Mouse (Mus musculus) intestine, embryonic 14.5 days (tissue): ENCODE results near the gene Tsn. TPM values are rescaled to one million over a fixed set of nuclear protein-coding genes. Genes with fewer than 3 reads are reported as not detected.

Experiments
- ATAC-seq: fragments of 200-750 bp; cut with Nextera tagmentation; replicated peaks from 2 replicates; pipeline ENCODE4 v1.8.0; 2017; ENCODE audit warnings: low read depth, moderate number of reproducible peaks, moderate TSS enrichment, moderate library complexity; ENCODE audit not compliant: low FRiP score, low TSS enrichment
- DNase-seq: peaks from one replicate; pipeline ENCODE4 v3.0.0-alpha.2; 2018; ENCODE audit warnings: low spot score
- H3K27ac ChIP-seq: fragments of 300-500 bp; sonication (generic); 2 replicates; pipeline ENCODE4 v1.5.1; 2014; ENCODE audit warnings: low read depth, mild to moderate bottlenecking, control low read depth
- H3K27me3 ChIP-seq: fragments of 300-500 bp; sonication (generic); replicated peaks from 2 replicates; pipeline ENCODE4 v1.6.1; 2014; ENCODE audit warnings: low read length, control low read depth; ENCODE audit not compliant: control insufficient read depth, insufficient read depth
- H3K36me3 ChIP-seq: fragments of 300-500 bp; sonication (generic); 2 replicates; pipeline ENCODE4 v1.6.1; 2014; ENCODE audit warnings: low read length, control low read depth; ENCODE audit not compliant: control insufficient read depth, insufficient read depth
- H3K4me1 ChIP-seq: fragments of 300-500 bp; sonication (generic); replicated peaks from 2 replicates; pipeline ENCODE4 v1.6.1; 2014; ENCODE audit warnings: low read length, control low read depth, mixed read lengths; ENCODE audit not compliant: control insufficient read depth, insufficient read depth
- H3K4me2 ChIP-seq: fragments of 300-500 bp; sonication (generic); 2 replicates; pipeline ENCODE4 v1.6.1; 2014; ENCODE audit warnings: low read length
- H3K4me3 ChIP-seq: fragments of 300-500 bp; sonication (generic); 2 replicates; pipeline ENCODE4 v1.5.1; 2014; ENCODE audit warnings: low read depth, low read length, control low read depth, mixed read lengths
- H3K9ac ChIP-seq: fragments of 300-500 bp; sonication (generic); 2 replicates; pipeline ENCODE4 v1.6.1; 2014; ENCODE audit warnings: mild to moderate bottlenecking, low read length
- H3K9me3 ChIP-seq: fragments of 300-500 bp; sonication (generic); 2 replicates; pipeline ENCODE4 v1.6.1; 2016; ENCODE audit warnings: low read length, control low read depth; ENCODE audit not compliant: control insufficient read depth
- WGBS: fragments of 180-500 bp; shearing (Covaris S2); extraction: QIAGEN DNeasy Blood & Tissue Kit; methylation state at CpG from one replicate; pipeline ENCODE4 v1.1.7; 2014; 5-methylcytosine and 5-hydroxymethylcytosine counted together
- polyA plus RNA-seq: library from polyadenylated mRNA; unstranded; fragments of >200 nt; fragmentation: Nextera tagmentation; extraction: Ambion mirVana; gene quantifications from 2 replicates; pipeline ENCODE4 v1.2.1, GENCODE M21; 2014

Gene Tsn
- polyA plus RNA-seq, 1 experiment from 2014 or later = 287 TPM

DNA sequence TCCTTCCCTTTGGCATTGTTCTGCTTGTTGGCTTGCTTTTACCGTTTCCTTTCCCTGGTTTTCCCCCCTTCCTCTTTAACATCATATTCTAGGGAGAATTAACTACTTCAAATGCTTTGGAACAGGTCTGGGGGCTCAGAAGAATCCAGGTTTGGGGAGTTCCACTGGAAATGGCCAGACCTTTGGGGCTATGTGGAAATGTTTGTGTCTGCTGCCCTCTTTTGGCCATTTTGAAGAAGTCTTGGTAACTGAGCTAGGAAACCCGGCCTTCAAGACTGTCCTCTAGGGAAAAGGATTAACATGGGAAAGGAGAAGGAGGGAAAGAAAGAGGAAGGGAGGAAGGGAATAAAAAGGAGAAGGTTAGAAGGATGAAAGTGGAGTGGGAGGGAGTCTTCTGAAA is 36.4 kb downstream of the Tsn start:
- 17% methylated on average over 2 of the region's 2 CpGs for WGBS
- Histone ChIP-seq H3K9me3 (no peaks in the 10 kb centered on the region), H3K4me3 (no peak overlapping the region), H3K27me3 (no peaks in the 10 kb centered on the region), H3K27ac (no peak overlapping the region), H3K9ac (no peak overlapping the region), H3K4me2 (no peak overlapping the region), H3K36me3 (no peaks in the 10 kb centered on the region), H3K4me1 (no peaks in the 10 kb centered on the region)
- no peak for ATAC-seq
- DNase-seq = no peak

DNA sequence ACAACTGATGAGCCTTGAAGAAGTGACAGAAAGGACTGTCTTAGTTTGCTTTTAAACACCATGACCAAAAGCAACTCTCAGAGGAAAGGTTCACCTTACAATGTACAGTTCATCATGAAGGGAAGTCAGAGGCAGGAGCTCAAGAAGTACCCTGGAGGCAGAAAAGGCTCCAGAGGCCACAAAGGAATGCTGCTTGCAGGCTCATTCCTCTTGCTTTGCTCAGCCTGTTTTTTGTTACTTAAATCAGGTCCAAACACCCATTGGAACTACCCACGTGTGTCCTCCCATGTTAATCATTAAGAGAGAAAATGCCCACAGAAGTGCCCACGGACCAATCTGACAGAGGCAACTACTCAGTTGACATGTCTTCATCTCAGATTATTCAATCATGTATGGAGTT is 59.6 kb downstream of the Tsn start:
- WGBS = 56% methylated on average over 2 of the region's 2 CpGs
- Histone ChIP-seq H3K4me3 (no peak overlapping the region), H3K27ac (no peak overlapping the region), H3K4me1 (no peaks in the 10 kb centered on the region), H3K4me2 (no peak overlapping the region), H3K9ac (no peak overlapping the region), H3K9me3 (no peaks in the 10 kb centered on the region), H3K27me3 (no peaks in the 10 kb centered on the region), H3K36me3 (no peaks in the 10 kb centered on the region)
- no peak for DNase-seq
- ATAC-seq = no peak

Other genes starting within 250 kb of the Tsn start
- gene Gm29106, start 135.2 kb downstream of the Tsn start, polyA plus RNA-seq = 0.04 and 0.19 TPM in 2 replicates
- gene Nifk, start 10.1 kb upstream of the Tsn start, polyA plus RNA-seq = 88.9 and 96.0 TPM in 2 replicates
- gene Clasp1, start 77.3 kb upstream of the Tsn start, polyA plus RNA-seq = 51.6 and 55.6 TPM in 2 replicates